Mouse (Mus musculus) spleen, adult 10 weeks (tissue): Measurements from ENCODE around the gene Rgs13. TPM values are rescaled to one million over a fixed set of nuclear protein-coding genes. Genes with fewer than 3 reads are reported as not detected.

Source experiments
- polyA plus RNA-seq: library from polyadenylated mRNA; stranded (reverse); fragments of 350-450 nt; fragmentation: Illumina TruSeq; extraction: RNeasy Lipid Tissue Mini Kit (QIAGEN cat#74804); gene quantifications from one replicate; pipeline ENCODE4 v1.2.3, GENCODE M21; 2015; ENCODE audit warnings: low replicate concordance; ENCODE audit not compliant: insufficient read depth

Rgs13 gene
- polyA plus RNA-seq: 4.2 TPM

GRCm38 (mm10) chr1:144177166-144177565 is at the start of gene Rgs13:
Gene Rgs13 (minus strand): TSS chr1:144177372.

Other genes with a start within 250 kb of the Rgs13 start
- 154 TPM for gene Rgs2, start 173.2 kb downstream of the Rgs13 start, polyA plus RNA-seq
- gene Rgs1, start 71.9 kb upstream of the Rgs13 start, polyA plus RNA-seq: 95.3 TPM